Mouse (Mus musculus): ENCODE data around the gene Trp53bp2. TPM values are rescaled to one million over a fixed set of nuclear protein-coding genes. Genes with fewer than 3 reads are reported as not detected.

The Trp53bp2 gene
- polyA plus RNA-seq, 1 experiment from 2014 or later: 26.1 TPM

DNA sequence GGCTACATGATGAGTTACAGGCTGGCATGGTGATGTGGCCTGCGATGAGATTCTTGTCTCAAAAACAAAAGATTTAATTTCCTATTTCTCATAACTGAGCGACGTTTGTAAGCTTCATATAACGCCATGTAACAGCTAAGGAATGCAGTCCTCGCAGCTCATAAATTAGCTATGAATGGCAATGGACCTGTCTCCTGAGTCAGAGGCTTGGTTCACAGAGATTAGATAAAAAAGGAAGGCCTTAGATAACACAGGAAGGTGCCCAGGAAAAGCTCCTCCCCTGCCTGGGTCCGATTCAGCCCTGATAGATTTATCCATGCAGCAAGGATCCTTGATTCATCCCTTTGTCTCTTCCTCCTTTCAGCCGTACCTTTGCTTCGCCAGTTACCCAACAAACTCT is 37.1 kb upstream of the Trp53bp2 start:
- H3K9ac ChIP-seq (ENCODE audit: low read depth, low read length): no peak overlapping the region
- H3K4me3 ChIP-seq (replicated peaks; ENCODE audit: low read depth, low read length): no peak overlapping the region
- no peak overlapping the region for H3K27ac ChIP-seq
- H3K9me3 ChIP-seq (replicated peaks; ENCODE audit: low read length): no peaks in the 10 kb centered on the region
- H3K27me3 ChIP-seq (ENCODE audit: insufficient read depth, low read length): no peaks in the 10 kb centered on the region
- ATAC-seq (replicated peaks; ENCODE audit: low FRiP score, low read depth) (no peak), DNase-seq (ENCODE audit: low spot score) (no peak)
- no peak for TF ChIP-seq CTCF (IDR thresholded peaks at IDR 0.05; ENCODE audit: low read depth)
- no peaks in the 10 kb centered on the region for H3K36me3 ChIP-seq (ENCODE audit: insufficient read depth, low read length)
- no peak overlapping the region for H3K4me2 ChIP-seq (ENCODE audit: low read length)
- no peaks in the 10 kb centered on the region; the same call in 1 of the 2 replicates for H3K4me1 ChIP-seq (replicated peaks; ENCODE audit: insufficient read depth, low read length)
- 68% methylated on average over 8 of the region's 8 CpGs for WGBS

DNA sequence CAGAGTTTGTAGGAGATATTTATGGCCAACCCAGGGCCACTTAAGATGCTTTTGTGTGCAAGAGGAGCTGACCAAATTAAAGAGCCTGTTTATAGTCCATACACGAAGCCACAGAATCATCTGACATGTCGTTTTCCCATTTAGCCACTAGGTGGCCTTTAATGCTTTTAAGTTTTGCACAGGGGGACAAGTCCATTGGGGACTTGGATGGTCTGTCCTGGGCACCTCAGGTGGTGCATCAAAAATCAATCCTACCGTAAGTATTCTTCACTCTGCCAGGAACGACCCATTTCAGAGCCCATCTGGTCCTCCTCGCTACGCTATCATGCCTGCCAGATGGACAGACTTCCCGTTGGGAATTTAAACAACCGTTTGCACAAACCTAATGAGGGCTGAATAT is 32.8 kb upstream of the Trp53bp2 start:
- no peak overlapping the region for H3K9ac ChIP-seq (ENCODE audit: low read depth, low read length)
- H3K27ac ChIP-seq: no peak overlapping the region
- no peaks in the 10 kb centered on the region for H3K4me1 ChIP-seq (replicated peaks; ENCODE audit: insufficient read depth, low read length)
- peak; percentile 85 for TF ChIP-seq CTCF (IDR thresholded peaks at IDR 0.05; ENCODE audit: low read depth)
- no peak overlapping the region for H3K4me2 ChIP-seq (ENCODE audit: low read length)
- no peak overlapping the region for H3K4me3 ChIP-seq (replicated peaks; ENCODE audit: low read depth, low read length)
- H3K36me3 ChIP-seq (ENCODE audit: insufficient read depth, low read length): no peaks in the 10 kb centered on the region
- peak; percentile 88 for DNase-seq (ENCODE audit: low spot score)
- 33% methylated on average over 8 of the region's 8 CpGs for WGBS
- no peak for ATAC-seq (replicated peaks; ENCODE audit: low FRiP score, low read depth)
- no peaks in the 10 kb centered on the region for H3K27me3 ChIP-seq (ENCODE audit: insufficient read depth, low read length)
- no peaks in the 10 kb centered on the region for H3K9me3 ChIP-seq (replicated peaks; ENCODE audit: low read length)

DNA sequence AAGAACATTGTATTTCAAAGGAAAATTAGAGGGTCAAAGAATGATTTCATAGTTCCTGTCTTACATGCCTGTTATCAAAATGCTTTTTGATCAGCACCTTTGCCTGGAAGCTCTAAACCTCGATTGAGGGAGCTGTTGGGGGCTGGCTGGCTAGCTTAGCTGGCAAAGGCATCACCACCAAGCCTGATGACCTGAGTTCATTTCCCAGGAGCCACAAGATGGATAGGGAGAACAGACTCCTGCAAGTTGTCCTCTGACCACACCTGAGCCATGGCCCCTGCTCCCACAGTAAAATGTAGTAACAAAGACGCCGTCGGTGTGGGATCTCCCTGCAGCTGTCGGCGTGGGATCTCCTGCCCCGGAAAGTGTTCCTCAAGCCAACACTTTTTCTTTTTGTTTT is 32.1 kb upstream of the Trp53bp2 start:
- Histone ChIP-seq H3K9me3 (replicated peaks; ENCODE audit: low read length) (no peaks in the 10 kb centered on the region), H3K4me1 (replicated peaks; ENCODE audit: insufficient read depth, low read length) (no peaks in the 10 kb centered on the region), H3K4me2 (ENCODE audit: low read length) (no peak overlapping the region), H3K27me3 (ENCODE audit: insufficient read depth, low read length) (no peaks in the 10 kb centered on the region), H3K4me3 (replicated peaks; ENCODE audit: low read depth, low read length) (no peak overlapping the region), H3K9ac (ENCODE audit: low read depth, low read length) (no peak overlapping the region), H3K36me3 (ENCODE audit: insufficient read depth, low read length) (no peaks in the 10 kb centered on the region), H3K27ac (no peak overlapping the region)
- no peak for TF ChIP-seq CTCF (IDR thresholded peaks at IDR 0.05; ENCODE audit: low read depth)
- ATAC-seq (replicated peaks; ENCODE audit: low FRiP score, low read depth) (no peak), DNase-seq (ENCODE audit: low spot score) (no peak)
- WGBS: 92% methylated on average over 7 of the region's 7 CpGs

DNA sequence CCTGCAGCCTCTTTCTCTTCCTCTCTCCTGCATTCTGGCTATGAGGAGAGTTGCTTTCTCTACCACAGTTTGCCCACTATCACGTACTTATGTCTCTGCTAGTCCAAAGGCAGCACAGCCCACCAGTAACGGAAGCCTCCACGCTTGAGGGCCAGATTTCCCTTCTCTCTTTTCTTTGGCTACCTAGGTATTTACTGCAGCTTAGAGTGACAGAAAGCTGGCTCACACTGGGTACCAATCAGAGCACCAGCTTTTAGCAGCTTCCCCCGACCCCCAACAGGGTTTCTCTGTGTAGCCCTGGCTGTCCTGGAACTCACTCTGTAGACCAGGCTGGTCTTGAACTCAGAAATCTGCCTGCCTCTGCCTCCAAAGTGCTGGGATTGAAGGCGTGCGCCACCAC is 31.5 kb upstream of the Trp53bp2 start:
- Histone ChIP-seq H3K9me3 (replicated peaks; ENCODE audit: low read length) (no peaks in the 10 kb centered on the region), H3K4me2 (ENCODE audit: low read length) (no peak overlapping the region), H3K4me1 (replicated peaks; ENCODE audit: insufficient read depth, low read length) (no peaks in the 10 kb centered on the region), H3K4me3 (replicated peaks; ENCODE audit: low read depth, low read length) (no peak overlapping the region), H3K36me3 (ENCODE audit: insufficient read depth, low read length) (no peaks in the 10 kb centered on the region), H3K9ac (ENCODE audit: low read depth, low read length) (no peak overlapping the region), H3K27me3 (ENCODE audit: insufficient read depth, low read length) (no peaks in the 10 kb centered on the region), H3K27ac (no peak overlapping the region)
- DNase-seq (ENCODE audit: low spot score) (no peak), ATAC-seq (replicated peaks; ENCODE audit: low FRiP score, low read depth) (no peak)
- TF ChIP-seq CTCF (IDR thresholded peaks at IDR 0.05; ENCODE audit: low read depth): no peak
- 85% methylated on average over 6 of the region's 6 CpGs for WGBS

DNA sequence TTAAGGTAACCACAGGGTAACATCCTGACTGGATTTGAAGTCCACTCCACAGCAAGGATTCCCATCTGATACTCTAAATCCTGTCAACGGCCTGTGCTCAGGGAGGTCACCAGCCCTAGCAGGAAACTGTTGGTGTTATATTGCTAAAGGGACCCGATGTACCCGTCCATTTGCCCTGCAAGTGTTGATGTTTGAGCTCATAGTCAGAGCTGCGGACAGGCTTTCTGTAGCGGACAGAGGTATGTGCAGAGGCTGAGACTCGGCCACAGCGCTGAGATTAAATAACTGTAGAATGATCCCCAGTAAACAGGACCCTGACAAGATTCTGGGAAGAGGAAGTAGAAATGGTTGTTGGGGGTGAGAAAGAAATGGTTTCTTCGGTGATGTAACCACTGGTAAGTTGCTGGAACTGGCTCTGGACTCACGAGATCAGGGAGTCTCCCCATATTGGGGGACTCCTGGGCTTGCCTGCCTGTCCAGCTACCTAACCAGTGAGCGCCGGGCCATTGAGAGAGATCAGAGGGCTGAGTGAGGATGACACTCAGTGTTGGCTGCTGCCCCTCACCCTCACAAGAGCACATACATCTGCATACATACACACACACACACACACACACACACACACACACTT is 30.7 kb upstream of the Trp53bp2 start:
- H3K9me3 ChIP-seq (replicated peaks; ENCODE audit: low read length): no peaks in the 10 kb centered on the region
- WGBS: 67% methylated on average over 11 of the region's 11 CpGs
- no peak for ATAC-seq (replicated peaks; ENCODE audit: low FRiP score, low read depth)

DNA sequence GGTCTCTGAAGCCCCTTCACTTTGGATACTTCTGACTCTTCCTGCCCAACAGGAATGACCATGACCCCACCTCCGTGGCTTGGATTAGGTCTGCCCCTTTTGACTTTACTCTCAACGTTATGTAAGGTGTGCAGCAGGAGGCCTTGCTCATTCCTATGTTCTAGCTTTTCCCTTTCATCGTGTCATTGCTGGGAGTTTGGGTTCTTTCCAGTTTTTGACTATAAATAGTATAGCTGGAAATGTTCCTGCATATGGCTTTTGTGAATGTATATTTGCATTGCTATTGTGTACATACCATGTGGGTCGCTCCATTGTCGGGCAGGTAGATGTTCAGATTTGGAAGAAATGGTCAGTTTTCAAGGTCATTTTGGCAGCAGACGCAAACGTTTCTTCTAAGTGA is 30.1 kb upstream of the Trp53bp2 start:
- no peaks in the 10 kb centered on the region for H3K36me3 ChIP-seq (ENCODE audit: insufficient read depth, low read length)
- DNase-seq (ENCODE audit: low spot score) (no peak), ATAC-seq (replicated peaks; ENCODE audit: low FRiP score, low read depth) (no peak)
- H3K4me3 ChIP-seq (replicated peaks; ENCODE audit: low read depth, low read length): no peak overlapping the region
- TF ChIP-seq CTCF (IDR thresholded peaks at IDR 0.05; ENCODE audit: low read depth): no peak
- 81% methylated on average over 7 of the region's 7 CpGs for whole genome bisulfite sequencing
- H3K4me1 ChIP-seq (replicated peaks; ENCODE audit: insufficient read depth, low read length): no peaks in the 10 kb centered on the region
- no peak overlapping the region for H3K4me2 ChIP-seq (ENCODE audit: low read length)
- no peak overlapping the region for H3K9ac ChIP-seq (ENCODE audit: low read depth, low read length)
- no peak overlapping the region for H3K27ac ChIP-seq
- no peaks in the 10 kb centered on the region for H3K9me3 ChIP-seq (replicated peaks; ENCODE audit: low read length)
- no peaks in the 10 kb centered on the region for H3K27me3 ChIP-seq (ENCODE audit: insufficient read depth, low read length)

More for the DNA sequence above, 30.7 kb upstream of the Trp53bp2 start:
- H3K4me1 ChIP-seq (replicated peaks; ENCODE audit: insufficient read depth, low read length): no peaks in the 10 kb centered on the region
- H3K9ac ChIP-seq (ENCODE audit: low read depth, low read length): no peak overlapping the region
- H3K27ac ChIP-seq: no peak overlapping the region
- no peak for DNase-seq (ENCODE audit: low spot score)
- H3K27me3 ChIP-seq (ENCODE audit: insufficient read depth, low read length): no peaks in the 10 kb centered on the region
- TF ChIP-seq CTCF (IDR thresholded peaks at IDR 0.05; ENCODE audit: low read depth): no peak
- no peak overlapping the region for H3K4me3 ChIP-seq (replicated peaks; ENCODE audit: low read depth, low read length)
- no peak overlapping the region for H3K4me2 ChIP-seq (ENCODE audit: low read length)
- H3K36me3 ChIP-seq (ENCODE audit: insufficient read depth, low read length): no peaks in the 10 kb centered on the region

DNA sequence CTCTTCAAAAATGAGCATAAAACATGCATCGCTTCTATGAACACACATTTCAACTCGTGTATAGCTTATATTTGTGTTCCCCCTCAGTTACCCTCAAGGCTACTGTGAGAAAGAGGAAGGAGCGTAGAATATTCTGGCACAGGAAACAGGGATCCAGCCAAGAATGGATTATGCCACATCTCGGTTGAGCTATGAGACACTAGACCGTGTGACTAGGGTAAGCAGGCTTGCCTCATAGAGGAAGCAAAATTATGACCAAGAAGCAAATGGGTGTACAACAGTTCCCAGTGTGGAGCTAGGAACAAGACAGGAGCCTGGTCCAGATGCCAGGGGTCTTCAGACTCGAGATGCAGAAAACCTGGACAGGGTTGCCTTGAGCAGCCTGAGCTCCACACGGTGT is 28.3 kb upstream of the Trp53bp2 start:
- H3K9ac ChIP-seq (ENCODE audit: low read depth, low read length): no peak overlapping the region
- no peaks in the 10 kb centered on the region for H3K27me3 ChIP-seq (ENCODE audit: insufficient read depth, low read length)
- H3K9me3 ChIP-seq (replicated peaks; ENCODE audit: low read length): no peaks in the 10 kb centered on the region
- H3K4me1 ChIP-seq (replicated peaks; ENCODE audit: insufficient read depth, low read length): no peaks in the 10 kb centered on the region
- H3K27ac ChIP-seq: no peak overlapping the region
- WGBS: 78% methylated on average over 7 of the region's 7 CpGs
- DNase-seq (ENCODE audit: low spot score): no peak
- no peaks in the 10 kb centered on the region for H3K36me3 ChIP-seq (ENCODE audit: insufficient read depth, low read length)
- H3K4me2 ChIP-seq (ENCODE audit: low read length): no peak overlapping the region
- no peak for TF ChIP-seq CTCF (IDR thresholded peaks at IDR 0.05; ENCODE audit: low read depth)
- H3K4me3 ChIP-seq (replicated peaks; ENCODE audit: low read depth, low read length): no peak overlapping the region
- ATAC-seq (replicated peaks; ENCODE audit: low FRiP score, low read depth): no peak

Data from kidney, postnatal 0 days (tissue).